Mouse (Mus musculus) heart, embryonic 15.5 days (tissue): ENCODE measurements at regions not wholly inside any gene's neighbourhood (a gene's known extent, or its start where the extent isn't known, plus 50 kb on each side); places are given as distances from the start of the nearest gene placed in this dataset.
A peak's percentile ranks its signal among the peaks of the same experiment; 100 is the strongest.

Experiments used
- ATAC-seq: fragments of 200-750 bp; cut with Nextera tagmentation; replicated peaks from 2 replicates; pipeline ENCODE4 v1.8.0; 2017; ENCODE audit warnings: low read depth, moderate TSS enrichment; ENCODE audit not compliant: insufficient number of reproducible peaks, insufficient read depth, low FRiP score
- H3K27ac ChIP-seq: fragments of 300-500 bp; sonication (generic); 2 replicates; pipeline ENCODE4 v1.5.1; 2015; ENCODE audit warnings: mild to moderate bottlenecking, inconsistent platforms
- H3K27me3 ChIP-seq: fragments of 300-500 bp; sonication (generic); 2 replicates; pipeline ENCODE4 v1.6.1; 2015; ENCODE audit warnings: inconsistent platforms
- H3K36me3 ChIP-seq: fragments of 300-500 bp; sonication (generic); 2 replicates; pipeline ENCODE4 v1.6.1; 2015; ENCODE audit warnings: mild to moderate bottlenecking, inconsistent platforms
- H3K4me1 ChIP-seq: fragments of 300-500 bp; sonication (generic); replicated peaks from 2 replicates; pipeline ENCODE4 v1.6.1; 2015; ENCODE audit warnings: inconsistent platforms
- H3K4me2 ChIP-seq: fragments of 300-500 bp; sonication (generic); 2 replicates; pipeline ENCODE4 v1.6.1; 2015; ENCODE audit warnings: inconsistent platforms, mild to moderate bottlenecking, moderate library complexity
- H3K4me3 ChIP-seq: fragments of 300-500 bp; sonication (generic); 2 replicates; pipeline ENCODE4 v1.5.1; 2015; ENCODE audit warnings: mild to moderate bottlenecking, inconsistent platforms
- H3K9ac ChIP-seq: fragments of 300-500 bp; sonication (generic); 2 replicates; pipeline ENCODE4 v1.6.1; 2015; ENCODE audit warnings: mild to moderate bottlenecking, inconsistent platforms
- H3K9me3 ChIP-seq: fragments of 300-500 bp; sonication (generic); replicated peaks from 2 replicates; pipeline ENCODE4 v1.6.1; 2016; ENCODE audit warnings: inconsistent platforms
- WGBS: fragments of 180-500 bp; shearing (Covaris S2); methylation state at CpG from one replicate; pipeline ENCODE4 v1.1.7; 2015; ENCODE audit warnings: mixed read lengths; 5-methylcytosine and 5-hydroxymethylcytosine counted together

GRCm38 (mm10) chr16:25527850-25528249, 155.7 kb upstream of the Trp63 start:
- no peaks in the 10 kb centered on the region for H3K4me1 ChIP-seq
- H3K4me2 ChIP-seq = no peak overlapping the region
- no peaks in the 10 kb centered on the region for H3K27me3 ChIP-seq
- no peaks in the 10 kb centered on the region for H3K36me3 ChIP-seq
- H3K4me3 ChIP-seq = no peak overlapping the region
- no peaks in the 10 kb centered on the region for H3K9me3 ChIP-seq
- ATAC-seq = no peak
- H3K9ac ChIP-seq = no peak overlapping the region
- H3K27ac ChIP-seq = no peak overlapping the region

- no peak overlapping the region for H3K4me3 ChIP-seq
- H3K9ac ChIP-seq = no peak overlapping the region
- H3K27me3 ChIP-seq = no peaks in the 10 kb centered on the region
- H3K27ac ChIP-seq = no peak overlapping the region
- no peaks in the 10 kb centered on the region for H3K36me3 ChIP-seq
- no peaks in the 10 kb centered on the region for H3K4me1 ChIP-seq
- no peaks in the 10 kb centered on the region for H3K9me3 ChIP-seq
- H3K4me2 ChIP-seq = no peak overlapping the region
- ATAC-seq = no peak
- 84% methylated on average over 2 of the region's 2 CpGs for WGBS
These were observed 155.2 kb upstream of the Trp63 start for GRCm38 (mm10) chr16:25528313-25528712.

GRCm38 (mm10) chr16:25529681-25530080, 153.9 kb upstream of the Trp63 start:
- Histone ChIP-seq H3K36me3 (no peaks in the 10 kb centered on the region), H3K9me3 (no peaks in the 10 kb centered on the region), H3K4me2 (no peak overlapping the region), H3K4me3 (no peak overlapping the region), H3K27me3 (no peaks in the 10 kb centered on the region), H3K4me1 (no peaks in the 10 kb centered on the region), H3K9ac (no peak overlapping the region), H3K27ac (no peak overlapping the region)
- no peak for ATAC-seq
- WGBS = 84% methylated on average over 1 of the region's 1 CpGs

- Histone ChIP-seq H3K9me3 (no peaks in the 10 kb centered on the region), H3K4me1 (no peaks in the 10 kb centered on the region), H3K36me3 (no peaks in the 10 kb centered on the region), H3K27ac (no peak overlapping the region), H3K9ac (no peak overlapping the region), H3K27me3 (no peaks in the 10 kb centered on the region), H3K4me2 (no peak overlapping the region), H3K4me3 (no peak overlapping the region)
- WGBS = 73% methylated on average over 4 of the region's 4 CpGs
- ATAC-seq = no peak
These were observed 151.7 kb upstream of the Trp63 start for GRCm38 (mm10) chr16:25531761-25532336.

- no peaks in the 10 kb centered on the region for H3K4me1 ChIP-seq
- H3K9me3 ChIP-seq = no peaks in the 10 kb centered on the region
- H3K27me3 ChIP-seq = no peaks in the 10 kb centered on the region
- ATAC-seq = no peak
- no peak overlapping the region for H3K27ac ChIP-seq
- no peaks in the 10 kb centered on the region for H3K36me3 ChIP-seq
- no peak overlapping the region for H3K9ac ChIP-seq
- 83% methylated on average over 3 of the region's 3 CpGs for WGBS
- no peak overlapping the region for H3K4me2 ChIP-seq
- H3K4me3 ChIP-seq = no peak overlapping the region
These were observed 150.9 kb upstream of the Trp63 start for GRCm38 (mm10) chr16:25532519-25533205.

- Histone ChIP-seq H3K4me1 (no peaks in the 10 kb centered on the region), H3K4me3 (no peak overlapping the region), H3K27ac (no peak overlapping the region), H3K27me3 (no peaks in the 10 kb centered on the region), H3K9ac (no peak overlapping the region), H3K36me3 (no peaks in the 10 kb centered on the region), H3K9me3 (no peaks in the 10 kb centered on the region), H3K4me2 (no peak overlapping the region)
- no peak for ATAC-seq
- 28% methylated on average over 4 of the region's 4 CpGs for WGBS
These were observed 150.4 kb upstream of the Trp63 start for GRCm38 (mm10) chr16:25533206-25533580.

GRCm38 (mm10) chr16:25536550-25536949, 147.0 kb upstream of the Trp63 start:
- 75% methylated on average over 6 of the region's 6 CpGs for WGBS
- Histone ChIP-seq H3K36me3 (no peaks in the 10 kb centered on the region), H3K27me3 (no peaks in the 10 kb centered on the region), H3K4me3 (no peak overlapping the region), H3K27ac (no peak overlapping the region), H3K4me1 (no peaks in the 10 kb centered on the region), H3K9me3 (no peaks in the 10 kb centered on the region), H3K9ac (no peak overlapping the region), H3K4me2 (no peak overlapping the region)
- no peak for ATAC-seq

- Histone ChIP-seq H3K4me3 (no peak overlapping the region), H3K9ac (no peak overlapping the region), H3K4me2 (no peak overlapping the region), H3K9me3 (no peaks in the 10 kb centered on the region), H3K27me3 (no peaks in the 10 kb centered on the region), H3K4me1 (no peaks in the 10 kb centered on the region), H3K36me3 (no peaks in the 10 kb centered on the region), H3K27ac (no peak overlapping the region)
- 75% methylated on average over 8 of the region's 8 CpGs for WGBS
- no peak for ATAC-seq
These were observed 133.9 kb upstream of the Trp63 start for GRCm38 (mm10) chr16:25549542-25550110.

- Histone ChIP-seq H3K4me2 (no peak overlapping the region), H3K9ac (no peak overlapping the region), H3K27me3 (no peaks in the 10 kb centered on the region), H3K27ac (no peak overlapping the region), H3K4me1 (no peaks in the 10 kb centered on the region), H3K36me3 (no peaks in the 10 kb centered on the region), H3K4me3 (no peak overlapping the region), H3K9me3 (no peaks in the 10 kb centered on the region)
- WGBS = 67% methylated on average over 3 of the region's 3 CpGs
- no peak for ATAC-seq
These were observed 126.4 kb upstream of the Trp63 start for GRCm38 (mm10) chr16:25557181-25557580.

- 81% methylated on average over 6 of the region's 6 CpGs for WGBS
- ATAC-seq = no peak
- no peak overlapping the region for H3K27ac ChIP-seq
These were observed 103.3 kb upstream of the Trp63 start for GRCm38 (mm10) chr16:25580216-25580615.

GRCm38 (mm10) chr16:25584337-25585069, 99.1 kb upstream of the Trp63 start:
- Histone ChIP-seq H3K27me3 (no peaks in the 10 kb centered on the region; the same call in 1 of the 2 replicates), H3K4me1 (no peaks in the 10 kb centered on the region), H3K9me3 (no peaks in the 10 kb centered on the region), H3K27ac (no peak overlapping the region), H3K9ac (no peak overlapping the region), H3K4me3 (no peak overlapping the region), H3K4me2 (peak overlapping the region; percentile 26), H3K36me3 (no peaks in the 10 kb centered on the region)
- no peak for ATAC-seq
- WGBS = 61% methylated on average over 14 of the region's 14 CpGs

More at GRCm38 (mm10) chr16:25580216-25580615, 103.3 kb upstream of the Trp63 start:
- Histone ChIP-seq H3K4me1 (no peaks in the 10 kb centered on the region), H3K4me3 (no peak overlapping the region), H3K9ac (no peak overlapping the region), H3K4me2 (no peak overlapping the region), H3K36me3 (no peaks in the 10 kb centered on the region), H3K9me3 (no peaks in the 10 kb centered on the region), H3K27me3 (no peaks in the 10 kb centered on the region)
